Mouse (Mus musculus) erythroblast, embryonic 14.5 days (primary cell): Measurements from ENCODE around the gene Ccn2.

Source experiments
- GATA1 ChIP-seq: IDR thresholded peaks from 2 replicates; pipeline ENCODE4 v1.6.1; 2012; ENCODE audit warnings: low read length, inconsistent platforms, mixed read lengths
- TAL1 ChIP-seq: IDR thresholded peaks from 3 replicates; pipeline ENCODE4 v1.6.1; 2012; ENCODE audit warnings: low read length, inconsistent platforms, mixed read lengths

GRCm38 (mm10) chr10:24627262-24627661 lies 32.0 kb downstream of the Ccn2 start:
- TF ChIP-seq TAL1 = no peak
- no peak for TF ChIP-seq GATA1
